24 mouse cellular contexts compared by ENCODE assay signal in the genomic region with DNA sequence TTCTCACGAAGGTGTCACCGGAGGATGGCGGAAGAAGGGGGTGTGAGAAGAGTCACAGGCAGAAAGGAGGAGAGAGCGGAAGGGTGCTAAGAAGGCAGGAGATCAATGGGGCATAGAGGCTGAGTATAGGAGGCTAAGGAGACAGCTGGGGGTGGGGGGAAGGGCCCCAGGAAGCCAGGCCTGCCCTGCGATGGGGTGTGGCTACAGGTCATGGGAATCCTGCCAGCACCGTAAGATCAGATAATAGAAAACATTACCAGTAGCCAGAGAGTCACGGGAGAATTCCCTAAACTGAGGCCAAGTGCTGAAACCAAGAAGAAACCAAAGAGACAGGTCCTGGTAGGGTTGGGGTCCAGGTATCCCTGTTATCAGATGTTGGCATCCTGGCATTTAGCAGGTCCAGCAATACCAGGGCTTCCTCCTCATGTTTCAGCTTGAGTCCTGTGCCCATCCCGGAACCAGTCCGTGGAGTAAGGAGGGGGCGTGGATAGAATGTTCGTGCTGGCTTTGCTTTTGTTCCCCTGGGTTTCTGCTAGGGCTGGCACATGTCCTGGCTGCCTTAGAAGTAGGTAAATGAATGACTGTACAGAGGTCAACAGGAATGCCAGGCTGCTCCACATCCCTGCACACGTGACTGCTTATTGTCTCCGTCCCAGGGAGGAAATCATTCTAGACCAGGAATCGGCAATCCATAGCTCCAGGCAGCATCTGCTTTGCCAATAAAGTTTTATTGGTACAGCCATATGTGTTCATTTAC. TPM values are rescaled to one million over a fixed set of nuclear protein-coding genes. Genes with fewer than 3 reads are reported as not detected.
DNase-seq lines count a peak whose midpoint lies in the region; ATAC-seq and TF ChIP-seq lines count a peak whose summit lies in the region.
"Had no signal": no experiment of that assay in that cellular context is flagged by ENCODE, and none has a peak within 500 bp of the region (broad histone marks: within the 10 kb centered on the region; RNA-seq: fewer than 3 reads in every experiment).

No protein-coding gene starts in this region.

- H3K4me3 ChIP-seq in kidney, embryonic 15.5 days (replicated peaks) = no peak overlapping the region
- no peak overlapping the region for H3K4me3 ChIP-seq in kidney, postnatal 0 days (replicated peaks; ENCODE audit: low read depth, low read length)
- H3K4me3 ChIP-seq: heart, embryonic 10.5 days; limb, embryonic 13.5 days; midbrain, embryonic 10.5 days had no signal

- no peak overlapping the region for H3K9ac ChIP-seq in kidney, embryonic 15.5 days
- H3K9ac ChIP-seq in kidney, postnatal 0 days (ENCODE audit: low read depth, low read length) = no peak overlapping the region
- H3K9ac ChIP-seq: liver, postnatal 0 days had no signal

- 75% methylated on average over 14 of the region's 14 CpGs for WGBS in kidney, embryonic 15.5 days
- 65% methylated on average over 13 of the region's 14 CpGs for WGBS in kidney, postnatal 0 days

- no peak overlapping the region for H3K4me2 ChIP-seq in kidney, embryonic 15.5 days
- H3K4me2 ChIP-seq in kidney, postnatal 0 days (ENCODE audit: low read length) = no peak overlapping the region
- H3K4me2 ChIP-seq: limb, embryonic 13.5 days had no signal

- H3K4me1 ChIP-seq in kidney, embryonic 15.5 days = no peaks in the 10 kb centered on the region
- no peaks in the 10 kb centered on the region for H3K4me1 ChIP-seq in kidney, postnatal 0 days (replicated peaks; ENCODE audit: insufficient read depth, low read length)
- H3K4me1 ChIP-seq: limb, embryonic 13.5 days; midbrain, embryonic 10.5 days had no signal

- H3K36me3 ChIP-seq in kidney, embryonic 15.5 days = peaks cover 73% of the 10 kb centered on the region
- H3K36me3 ChIP-seq in kidney, postnatal 0 days (ENCODE audit: insufficient read depth, low read length) = peaks cover 32% of the 10 kb centered on the region

- ATAC-seq in kidney, embryonic 15.5 days (replicated peaks; ENCODE audit: low FRiP score) = no peak
- peak; percentile 79 for ATAC-seq in kidney, postnatal 0 days (replicated peaks; ENCODE audit: low FRiP score, low read depth)
- peak; percentile 19; the same call in 1 of the 2 replicates for ATAC-seq in megakaryocyte-erythroid progenitor cell, adult 5-6 weeks (replicated peaks; ENCODE audit: low FRiP score, low TSS enrichment, poor library complexity, severe bottlenecking)

- H3K9me3 ChIP-seq in kidney, embryonic 15.5 days (replicated peaks) = no peaks in the 10 kb centered on the region
- no peaks in the 10 kb centered on the region for H3K9me3 ChIP-seq in kidney, postnatal 0 days (replicated peaks; ENCODE audit: low read length)
- H3K9me3 ChIP-seq: G1E; heart, embryonic 10.5 days; limb, embryonic 13.5 days; midbrain, embryonic 10.5 days had no signal

- no peaks in the 10 kb centered on the region for H3K27me3 ChIP-seq in kidney, embryonic 15.5 days
- no peaks in the 10 kb centered on the region for H3K27me3 ChIP-seq in kidney, postnatal 0 days (ENCODE audit: insufficient read depth, low read length)
- H3K27me3 ChIP-seq: limb, embryonic 13.5 days had no signal

- no peak for TF ChIP-seq CTCF in kidney, postnatal 0 days (IDR thresholded peaks at IDR 0.05; ENCODE audit: low read depth)

- DNase-seq in kidney, adult 18-20 months = peak; percentile 73
- DNase-seq in fat pad, adult 2 months (ENCODE audit: extremely low read depth, low read depth, low spot score) = peak; percentile 74
- peak; percentile 26 for DNase-seq in kidney, postnatal 0 days (ENCODE audit: low spot score)
- no peak for DNase-seq in right cerebral cortex, postnatal 25 days
- no peak for DNase-seq in spleen, postnatal 10 days (ENCODE audit: low spot score in 2 of 2)
- DNase-seq: cerebellum, postnatal 25 days; gastrocnemius, postnatal 25 days; liver, postnatal 0 days; retina, postnatal 1 day; thymus, postnatal 4 days had no signal

- H3K27ac ChIP-seq in kidney, embryonic 15.5 days = no peak overlapping the region
- H3K27ac ChIP-seq in kidney, postnatal 0 days = peak overlapping the region; percentile 54; the same call in 1 of the 2 replicates
- H3K27ac ChIP-seq: heart, embryonic 10.5 days; hindbrain, postnatal 0 days; limb, embryonic 13.5 days; midbrain, embryonic 10.5 days had no signal

RNA-seq across cellular contexts. Expression of a gene that starts 9.2 kb away (rescaled TPM):
- 4.6 and 5.4 TPM in 2 replicates for polyA plus RNA-seq in kidney, embryonic 15.5 days (2015; fragmentation: Nextera tagmentation; extraction: Ambion mirVana)
- polyA plus RNA-seq in kidney, postnatal 0 days (2015; fragmentation: Nextera tagmentation; extraction: Ambion mirVana) = 4.7 and 6.7 TPM in 2 replicates
- total RNA-seq in megakaryocyte-erythroid progenitor cell, adult 5-6 weeks (2014; fragmentation: Nextera tagmentation) = 2.3 and 2.9 TPM in 2 replicates
- total RNA-seq in megakaryocyte-erythroid progenitor cell, adult 5-6 weeks (2017) = 3.0 and 8.9 TPM in 2 replicates

RNA-seq across cellular contexts. Expression of a gene that starts 9.8 kb away (rescaled TPM):
- polyA plus RNA-seq in kidney, embryonic 15.5 days (2015; fragmentation: Nextera tagmentation; extraction: Ambion mirVana) = 0.35 and 0.66 TPM in 2 replicates
- 0.24 and 0.29 TPM in 2 replicates for polyA plus RNA-seq in kidney, postnatal 0 days (2015; fragmentation: Nextera tagmentation; extraction: Ambion mirVana)
- total RNA-seq in megakaryocyte-erythroid progenitor cell, adult 5-6 weeks (2014; fragmentation: Nextera tagmentation) = not detected in 2 replicates
- total RNA-seq in megakaryocyte-erythroid progenitor cell, adult 5-6 weeks (2017) = 4.2 TPM in 1 of 2 replicates, not detected in the other
- total RNA-seq: G1E; neutrophil, adult 5-6 weeks had no signal
- polyA plus RNA-seq: embryonic facial prominence, embryonic 11.5 days; G1E; heart, embryonic 10.5 days; limb, embryonic 13.5 days; liver, postnatal 0 days; midbrain, embryonic 10.5 days; spleen, adult 2 months had no signal

RNA-seq across cellular contexts. Expression of a gene that starts 9.9 kb away (rescaled TPM):
- polyA plus RNA-seq in kidney, embryonic 15.5 days (2015; fragmentation: Nextera tagmentation; extraction: Ambion mirVana) = 348 and 355 TPM in 2 replicates
- 575 and 604 TPM in 2 replicates for polyA plus RNA-seq in kidney, postnatal 0 days (2015; fragmentation: Nextera tagmentation; extraction: Ambion mirVana)
- 212 and 237 TPM in 2 replicates for total RNA-seq in megakaryocyte-erythroid progenitor cell, adult 5-6 weeks (2014; fragmentation: Nextera tagmentation)
- 396 and 426 TPM in 2 replicates for total RNA-seq in megakaryocyte-erythroid progenitor cell, adult 5-6 weeks (2017)

RNA-seq across cellular contexts. Expression of a gene that starts 13.2 kb away (rescaled TPM):
- not detected in 2 replicates for polyA plus RNA-seq in kidney, embryonic 15.5 days (2015; fragmentation: Nextera tagmentation; extraction: Ambion mirVana)
- polyA plus RNA-seq in kidney, postnatal 0 days (2015; fragmentation: Nextera tagmentation; extraction: Ambion mirVana) = 0.18 TPM in 1 of 2 replicates, not detected in the other
- total RNA-seq in megakaryocyte-erythroid progenitor cell, adult 5-6 weeks (2014; fragmentation: Nextera tagmentation) = not detected in 2 replicates
- not detected in 2 replicates for total RNA-seq in megakaryocyte-erythroid progenitor cell, adult 5-6 weeks (2017)
- total RNA-seq: G1E; gastrocnemius, postnatal 25 days; heart, postnatal 25 days; hindbrain, postnatal 0 days; layer of hippocampus, adult 8-10 months; left cerebral cortex, adult 8-10 months; neutrophil, adult 5-6 weeks had no signal
- polyA plus RNA-seq: embryonic facial prominence, embryonic 11.5 days; G1E; heart, embryonic 10.5 days; hindbrain, postnatal 0 days; limb, embryonic 13.5 days; liver, postnatal 0 days; midbrain, embryonic 10.5 days had no signal

RNA-seq across cellular contexts. Expression of a gene that starts 16.9 kb away (rescaled TPM):
- polyA plus RNA-seq in kidney, embryonic 15.5 days (2015; fragmentation: Nextera tagmentation; extraction: Ambion mirVana) = 0.32 TPM in 1 of 2 replicates, not detected in the other
- polyA plus RNA-seq in kidney, postnatal 0 days (2015; fragmentation: Nextera tagmentation; extraction: Ambion mirVana) = 0.20 and 0.49 TPM in 2 replicates
- total RNA-seq in megakaryocyte-erythroid progenitor cell, adult 5-6 weeks (2014; fragmentation: Nextera tagmentation) = 49.9 and 86.7 TPM in 2 replicates
- total RNA-seq in megakaryocyte-erythroid progenitor cell, adult 5-6 weeks (2017) = 41.8 and 53.8 TPM in 2 replicates
- total RNA-seq: G1E; gastrocnemius, postnatal 25 days; heart, postnatal 25 days; hindbrain, postnatal 0 days; left cerebral cortex, adult 8-10 months had no signal
- polyA plus RNA-seq: G1E; heart, embryonic 10.5 days; hindbrain, postnatal 0 days; midbrain, embryonic 10.5 days; testis, adult 2 months had no signal

Comparison
In these comparisons a context has a peak if more than half of its experiments do, and no peak if none do; other contexts are left out.
1. DNase-seq: peak in kidney, adult 18-20 months (single experiment), fat pad, adult 2 months (single experiment) and kidney, postnatal 0 days (single experiment); none in right cerebral cortex, postnatal 25 days (single experiment) and spleen, postnatal 10 days (0 of 2).